Mouse (Mus musculus): Measurements from ENCODE around the gene Stac.

DNA sequence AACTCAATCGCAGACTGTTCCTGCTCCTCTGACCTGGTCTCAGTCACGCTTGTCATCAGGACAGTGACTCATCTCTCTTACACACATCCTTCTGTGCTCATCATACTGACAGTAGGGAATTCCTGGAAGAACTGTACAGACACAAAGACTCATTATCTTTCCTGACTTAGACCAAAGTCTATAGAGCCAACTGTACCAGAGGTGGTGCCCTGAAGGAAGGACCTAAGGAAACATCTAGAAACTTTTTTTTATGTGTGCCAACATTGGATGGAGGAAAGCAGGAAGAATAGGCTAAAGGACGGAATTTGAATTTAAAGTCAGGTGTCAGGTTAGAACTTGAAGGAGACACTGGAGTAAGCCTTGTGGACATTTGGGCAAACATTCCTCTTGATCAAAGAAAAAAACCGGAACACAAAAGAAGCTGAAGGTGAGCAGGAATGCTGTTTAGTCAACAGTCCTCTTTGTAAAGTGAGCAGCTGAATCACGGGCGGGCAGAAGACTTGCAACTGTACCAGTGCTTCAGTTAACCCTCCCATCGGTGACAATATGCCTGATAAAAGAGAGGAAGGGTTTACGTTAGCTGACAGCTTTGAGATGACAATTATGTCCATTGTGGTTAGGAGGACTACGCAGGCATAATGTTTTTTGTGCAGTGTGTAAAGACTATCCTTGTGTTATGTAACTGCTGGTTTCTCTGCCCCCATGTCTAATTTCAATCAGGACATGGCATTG lies 42.0 kb upstream of the Stac start:
- no peak for TF ChIP-seq CTCF (IDR thresholded peaks at IDR 0.05; ENCODE audit: low read depth, low read length)
- no peak for TF ChIP-seq GATA1 (IDR thresholded peaks at IDR 0.05; ENCODE audit: borderline replicate concordance, low read length)
- no peak for TF ChIP-seq TAL1 (conservative IDR thresholded peaks at IDR 0.05; ENCODE audit: low read depth, low read length)
